Mouse (Mus musculus) lung, postnatal 0 days (tissue): ENCODE data around the gene Gcnt2. TPM values are rescaled to one million over a fixed set of nuclear protein-coding genes. Genes with fewer than 3 reads are reported as not detected.

ENCODE experiments used
- ATAC-seq: fragments of 200-750 bp; cut with Nextera tagmentation; 2 replicates; pipeline ENCODE4 v1.8.0; 2017; ENCODE audit warnings: moderate library complexity
- DNase-seq: peaks from one replicate; pipeline ENCODE4 v3.0.0-alpha.2; 2016; ENCODE audit warnings: low spot score
- H3K27ac ChIP-seq: fragments of 300-500 bp; sonication (generic); 2 replicates; pipeline ENCODE4 v1.5.1; 2014; ENCODE audit warnings: antibody characterized with exemption, mild to moderate bottlenecking, low read length, mixed read lengths
- H3K27me3 ChIP-seq: fragments of 300-500 bp; sonication (generic); replicated peaks from 2 replicates; pipeline ENCODE4 v1.6.1; 2014; ENCODE audit warnings: low read length, mixed read lengths; ENCODE audit not compliant: insufficient read depth
- H3K36me3 ChIP-seq: fragments of 300-500 bp; sonication (generic); 2 replicates; pipeline ENCODE4 v1.6.1; 2014; ENCODE audit warnings: low read length, mixed read lengths; ENCODE audit not compliant: insufficient read depth
- H3K4me1 ChIP-seq: fragments of 300-500 bp; sonication (generic); 2 replicates; pipeline ENCODE4 v1.6.1; 2014; ENCODE audit warnings: antibody characterized with exemption, low read depth, low read length, mixed read lengths; ENCODE audit not compliant: insufficient read depth
- H3K4me2 ChIP-seq: fragments of 300-500 bp; sonication (generic); replicated peaks from 2 replicates; pipeline ENCODE4 v1.6.1; 2014; ENCODE audit warnings: low read depth, mild to moderate bottlenecking, low read length, moderate library complexity, mixed read lengths
- H3K4me3 ChIP-seq: fragments of 300-500 bp; sonication (generic); 2 replicates; pipeline ENCODE4 v1.5.1; 2014; ENCODE audit warnings: low read depth, low read length
- H3K9ac ChIP-seq: fragments of 300-500 bp; sonication (generic); replicated peaks from 2 replicates; pipeline ENCODE4 v1.6.1; 2014; ENCODE audit warnings: low read depth, mild to moderate bottlenecking
- H3K9me3 ChIP-seq: fragments of 300-500 bp; sonication (generic); 2 replicates; pipeline ENCODE4 v1.6.1; 2016; ENCODE audit warnings: low read length, mixed read lengths
- CTCF ChIP-seq: IDR thresholded peaks from 2 replicates; pipeline ENCODE4 v1.5.1; 2016; ENCODE audit warnings: antibody characterized with exemption, mild to moderate bottlenecking
- EP300 ChIP-seq: IDR thresholded peaks from 2 replicates; pipeline ENCODE4 v1.6.1; 2016; ENCODE audit warnings: antibody characterized with exemption, mild to moderate bottlenecking, control low read depth
- WGBS: fragments of 180-500 bp; shearing (Covaris S2); extraction: QIAGEN DNeasy Blood & Tissue Kit; methylation state at CpG from one replicate; pipeline ENCODE4 v1.1.7; 2014; 5-methylcytosine and 5-hydroxymethylcytosine counted together
- polyA plus RNA-seq: library from polyadenylated mRNA; unstranded; fragments of >200 nt; fragmentation: Nextera tagmentation; extraction: Ambion mirVana; gene quantifications from 2 replicates; pipeline ENCODE4 v1.2.1, GENCODE M21; 2015

Gene Gcnt2
- polyA plus RNA-seq, 1 experiment from 2014 or later: 10.9 TPM

- Histone ChIP-seq H3K27ac (no peak overlapping the region), H3K36me3 (no peaks in the 10 kb centered on the region), H3K9me3 (no peaks in the 10 kb centered on the region), H3K9ac (no peak overlapping the region), H3K27me3 (no peaks in the 10 kb centered on the region), H3K4me2 (no peak overlapping the region), H3K4me1 (no peaks in the 10 kb centered on the region), H3K4me3 (no peak overlapping the region)
- DNase-seq: no peak
- TF ChIP-seq CTCF (no peak), EP300 (no peak)
- ATAC-seq: no peak
- WGBS: 72% methylated on average over 8 of the region's 8 CpGs
These were observed 21.0 kb downstream of the Gcnt2 start for GRCm38 (mm10) chr13:40880557-40880956.

DNA sequence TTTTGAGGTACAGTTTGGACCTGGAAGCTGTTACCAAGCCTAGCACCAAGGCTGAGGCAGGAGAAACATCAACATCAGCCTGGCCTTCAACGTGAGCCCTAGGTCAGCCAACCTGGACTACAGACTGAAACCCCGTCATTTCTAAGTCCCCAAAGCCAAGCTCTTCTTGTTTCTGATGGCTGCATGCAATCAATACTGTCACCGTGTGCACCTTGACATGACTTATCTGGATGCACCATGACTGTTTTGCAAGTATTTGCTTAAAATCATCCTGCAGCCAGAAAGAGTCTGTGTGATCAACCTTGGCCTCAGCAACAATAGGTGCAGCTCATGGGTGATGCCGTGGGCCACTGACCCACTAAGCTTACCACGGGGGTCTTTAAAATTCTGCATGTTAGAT, 23.1 kb downstream of the Gcnt2 start:
- peaks cover 11% of the 10 kb centered on the region; the same call in 1 of the 2 replicates for H3K4me1 ChIP-seq
- H3K4me3 ChIP-seq: no peak overlapping the region
- H3K27ac ChIP-seq: no peak overlapping the region
- H3K36me3 ChIP-seq: no peaks in the 10 kb centered on the region
- H3K9me3 ChIP-seq: no peaks in the 10 kb centered on the region
- DNase-seq (no peak), ATAC-seq (no peak)
- TF ChIP-seq EP300: no peak
- no peak for TF ChIP-seq CTCF
- H3K9ac ChIP-seq: no peak overlapping the region
- no peak overlapping the region for H3K4me2 ChIP-seq
- 82% methylated on average over 5 of the region's 5 CpGs for WGBS
- no peaks in the 10 kb centered on the region for H3K27me3 ChIP-seq

DNA sequence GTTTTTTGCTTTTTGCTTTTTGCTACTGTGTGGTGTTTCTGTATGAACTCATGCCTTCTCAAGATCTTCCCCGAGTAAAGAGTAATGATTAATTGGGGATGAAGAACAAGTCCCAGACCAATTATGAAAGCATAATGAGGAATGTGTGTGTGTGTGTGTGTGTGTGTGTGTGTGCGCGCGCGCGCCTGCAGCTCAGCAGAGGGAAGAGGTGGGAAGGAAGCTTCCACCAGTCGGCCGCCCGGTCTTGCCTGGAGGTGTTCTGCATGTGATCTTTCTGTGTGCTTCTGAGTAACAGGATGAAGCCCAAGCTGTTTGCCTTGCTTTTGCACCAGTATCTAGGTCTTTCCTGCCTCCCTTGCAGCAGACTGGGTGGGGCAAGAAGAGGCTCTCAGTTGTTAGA, 24.3 kb downstream of the Gcnt2 start:
- WGBS: 85% methylated on average over 9 of the region's 9 CpGs
- no peaks in the 10 kb centered on the region for H3K9me3 ChIP-seq
- no peak for ATAC-seq

GRCm38 (mm10) chr13:40884878-40885277, 25.3 kb downstream of the Gcnt2 start:
- ATAC-seq: no peak
- DNase-seq: no peak
- no peak overlapping the region for H3K27ac ChIP-seq
- H3K27me3 ChIP-seq: no peaks in the 10 kb centered on the region
- no peaks in the 10 kb centered on the region for H3K9me3 ChIP-seq
- H3K4me3 ChIP-seq: no peak overlapping the region
- no peaks in the 10 kb centered on the region for H3K36me3 ChIP-seq
- H3K9ac ChIP-seq: no peak overlapping the region
- WGBS: 70% methylated on average over 5 of the region's 5 CpGs
- H3K4me1 ChIP-seq: peaks cover 16% of the 10 kb centered on the region; the same call in 1 of the 2 replicates
- TF ChIP-seq EP300 (no peak), CTCF (no peak)
- no peak overlapping the region for H3K4me2 ChIP-seq

More for the DNA sequence above, 24.3 kb downstream of the Gcnt2 start:
- H3K9ac ChIP-seq: no peak overlapping the region
- no peaks in the 10 kb centered on the region for H3K27me3 ChIP-seq
- peaks cover 16% of the 10 kb centered on the region; the same call in 1 of the 2 replicates for H3K4me1 ChIP-seq
- H3K36me3 ChIP-seq: no peaks in the 10 kb centered on the region
- H3K27ac ChIP-seq: no peak overlapping the region
- no peak overlapping the region for H3K4me3 ChIP-seq
- no peak for DNase-seq
- H3K4me2 ChIP-seq: no peak overlapping the region
- TF ChIP-seq CTCF (no peak), EP300 (no peak)

GRCm38 (mm10) chr13:40885935-40886642, 26.5 kb downstream of the Gcnt2 start:
- Histone ChIP-seq H3K36me3 (no peaks in the 10 kb centered on the region), H3K4me2 (peak overlapping the region; percentile 63), H3K27ac (peak overlapping the region; percentile 57; the same call in 1 of the 2 replicates), H3K9ac (no peak overlapping the region), H3K9me3 (no peaks in the 10 kb centered on the region), H3K4me1 (peaks cover 16% of the 10 kb centered on the region; the same call in 1 of the 2 replicates), H3K27me3 (no peaks in the 10 kb centered on the region), H3K4me3 (peak overlapping the region; percentile 31; the same call in 1 of the 2 replicates)
- ATAC-seq (peak; percentile 74), DNase-seq (peak; percentile 26)
- 34% methylated on average over 10 of the region's 10 CpGs for WGBS
- TF ChIP-seq CTCF: no peak
- TF ChIP-seq EP300: peak; percentile 45

- peak overlapping the region; percentile 63 for H3K4me2 ChIP-seq
- H3K9me3 ChIP-seq: no peaks in the 10 kb centered on the region
- no peaks in the 10 kb centered on the region for H3K27me3 ChIP-seq
- 2% methylated on average over 22 of the region's 22 CpGs for WGBS
- H3K36me3 ChIP-seq: no peaks in the 10 kb centered on the region
- peak overlapping the region; percentile 27; the same call in 1 of the 2 replicates for H3K9ac ChIP-seq
- no peak for TF ChIP-seq EP300
- peak overlapping the region; percentile 31 for H3K4me3 ChIP-seq
- H3K27ac ChIP-seq: peak overlapping the region; percentile 57
- peaks cover 16% of the 10 kb centered on the region; the same call in 1 of the 2 replicates for H3K4me1 ChIP-seq
- ATAC-seq (peak; percentile 71), DNase-seq (peak; percentile 47)
These were observed 27.3 kb downstream of the Gcnt2 start for GRCm38 (mm10) chr13:40886643-40887381.
